Mouse (Mus musculus): Measurements from ENCODE around the gene Chia1.
"Not testable (repeated sequence)": the region's sequence is repeated elsewhere in the genome, so short reads cannot be mapped to it uniquely, and the experiment has no call there.

Chia1 gene

GRCm38 (mm10) chr3:106112929-106113328 lies at the start of gene Chia1:
TSS of gene Chia1 (plus strand) at chr3:106113229.
- DNase-seq (ENCODE audit: low spot score in 2 of 2) = no peak

GRCm38 (mm10) chr3:106067707-106068106 lies 45.3 kb upstream of the Chia1 start:
- DNase-seq (ENCODE audit: low spot score in 2 of 2) = peak in 1 of 2 experiments; percentile 18

- DNase-seq (ENCODE audit: low spot score in 2 of 2) = no peak
Measured at GRCm38 (mm10) chr3:106070994-106071393, 42.0 kb upstream of the Chia1 start.

GRCm38 (mm10) chr3:106074824-106075223 lies 38.2 kb upstream of the Chia1 start:
- no peak for DNase-seq (ENCODE audit: low spot score in 2 of 2)

- no peak for DNase-seq (ENCODE audit: low spot score in 2 of 2)
Measured at GRCm38 (mm10) chr3:106126999-106127398, 14.0 kb downstream of the Chia1 start.

GRCm38 (mm10) chr3:106128807-106129493 lies 15.9 kb downstream of the Chia1 start:
- DNase-seq (ENCODE audit: low spot score in 2 of 2) = no peak

GRCm38 (mm10) chr3:106131690-106132089 lies 18.7 kb downstream of the Chia1 start:
- no peak for DNase-seq (ENCODE audit: low spot score in 2 of 2)

GRCm38 (mm10) chr3:106144081-106144480 lies 31.1 kb downstream of the Chia1 start:
- no peak for DNase-seq (ENCODE audit: low spot score in 2 of 2)

DNA sequence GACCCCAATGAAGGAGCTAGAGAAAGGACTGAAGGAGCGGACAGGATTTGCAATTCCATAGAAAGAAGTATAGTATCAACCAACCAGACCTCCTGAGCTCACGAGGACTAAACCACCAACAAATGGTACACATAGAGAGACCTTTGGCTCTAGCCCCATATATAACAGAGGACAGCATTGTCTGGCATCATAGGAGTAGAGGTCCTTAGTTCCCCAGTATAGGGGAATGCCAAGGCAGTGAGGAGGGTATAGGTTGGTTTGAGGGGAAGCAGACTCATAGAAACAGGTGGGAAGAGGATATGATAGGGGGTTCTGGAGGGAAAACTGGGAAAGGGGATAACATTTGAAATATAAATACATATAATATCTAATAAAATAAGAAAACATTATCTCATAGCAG lies 41.4 kb downstream of the Chia1 start:
- no peak for DNase-seq (ENCODE audit: low spot score in 2 of 2)

DNA sequence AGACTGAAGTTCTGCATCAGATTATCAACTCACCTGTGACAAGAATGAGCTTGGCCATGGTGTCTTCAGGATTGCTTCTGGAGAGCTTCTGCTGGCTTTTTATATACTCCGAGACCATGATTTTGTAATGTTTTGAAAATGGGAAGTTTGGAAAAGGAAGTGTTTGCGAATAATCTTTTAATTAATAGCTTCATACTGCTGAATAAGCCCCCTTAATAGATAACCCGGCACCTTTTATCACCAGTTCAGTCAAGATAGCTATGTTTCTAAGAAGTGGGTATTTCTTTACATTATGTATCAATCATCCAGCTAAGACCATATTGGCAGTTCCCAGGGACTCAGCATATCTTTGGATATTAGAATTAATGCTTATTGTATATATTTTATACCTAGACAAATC lies 54.4 kb downstream of the Chia1 start, which contains the start of gene Chil3:
Chil3 (minus strand) TSS at position 101 of the 400 bp plus-strand sequence.
- no peak for DNase-seq (ENCODE audit: low spot score in 2 of 2)

DNA sequence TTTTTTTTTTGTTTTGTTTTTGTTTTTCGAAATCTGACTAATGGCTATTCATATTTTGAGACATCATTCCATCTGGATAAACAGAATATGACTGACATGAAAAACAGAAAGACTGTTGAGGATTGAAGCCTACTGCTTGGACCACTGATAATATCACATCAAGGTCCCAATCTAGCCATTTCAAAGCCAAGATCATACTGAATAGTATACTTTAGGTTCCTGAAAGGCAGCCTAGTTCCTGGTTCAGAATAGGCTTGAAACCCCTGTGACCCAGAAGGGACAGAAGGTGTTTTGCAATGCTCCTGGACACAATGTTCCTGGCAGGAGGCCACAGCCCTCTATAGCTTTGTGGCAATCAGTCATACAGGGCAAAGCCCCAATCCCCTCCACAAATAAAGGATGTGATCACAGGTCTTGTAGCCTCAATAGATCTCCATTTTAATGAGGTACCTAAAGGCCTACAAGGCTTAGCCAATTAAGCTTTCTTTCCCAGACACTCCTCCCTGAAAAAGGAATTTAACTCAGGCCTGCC lies 57.6 kb downstream of the Chia1 start:
- DNase-seq (ENCODE audit: low spot score in 2 of 2) = no peak

DNA sequence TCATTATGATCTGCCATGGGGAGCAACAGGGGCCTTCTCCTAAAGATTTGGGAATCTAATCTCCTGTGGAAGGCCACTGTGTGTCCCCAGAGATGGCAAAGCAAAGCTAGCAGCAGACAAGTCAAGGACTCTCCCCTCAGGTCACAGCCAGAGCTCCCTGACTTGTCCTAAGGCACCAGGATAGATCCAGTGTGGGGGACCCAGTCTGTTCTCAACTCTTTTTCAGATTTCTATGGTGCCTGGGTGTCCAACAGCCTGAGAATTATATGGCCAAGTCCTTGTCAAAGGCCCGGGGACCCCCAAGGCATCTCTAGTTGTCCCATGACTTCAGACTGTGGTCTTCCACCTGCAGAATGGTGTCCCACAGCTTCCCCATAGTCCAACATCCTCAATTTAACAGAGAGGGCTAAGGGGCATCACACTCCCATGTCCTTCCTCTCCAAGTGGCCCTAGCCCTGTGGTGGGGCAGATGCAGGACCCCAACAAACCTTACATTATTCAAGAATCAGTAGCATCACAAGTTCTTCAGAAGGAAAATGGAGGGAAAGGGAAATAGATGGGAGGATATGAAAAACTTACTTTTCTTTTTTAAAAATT lies 58.2 kb downstream of the Chia1 start:
- DNase-seq (ENCODE audit: low spot score in 2 of 2) = no peak

DNA sequence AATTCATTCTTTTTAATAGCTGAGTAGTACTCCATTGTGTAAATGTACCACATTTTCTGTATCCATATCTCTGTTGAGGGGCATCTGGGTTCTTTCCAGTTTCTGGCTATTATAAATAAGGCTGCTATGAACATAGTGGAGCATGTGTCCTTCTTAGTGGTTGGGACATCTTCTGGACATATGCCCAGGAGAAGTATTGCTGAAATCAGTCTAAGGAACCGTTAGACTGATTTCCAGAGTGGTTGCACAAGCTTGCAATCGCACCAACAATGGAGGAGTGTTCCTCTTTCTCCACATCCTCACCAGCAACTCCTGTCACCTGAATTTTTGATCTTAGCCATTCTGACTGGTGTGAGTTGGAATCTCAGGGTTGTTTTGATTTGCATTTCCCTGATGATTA lies 59.5 kb downstream of the Chia1 start:
- not testable (repeated sequence) for DNase-seq (ENCODE audit: low spot score in 2 of 2)

DNA sequence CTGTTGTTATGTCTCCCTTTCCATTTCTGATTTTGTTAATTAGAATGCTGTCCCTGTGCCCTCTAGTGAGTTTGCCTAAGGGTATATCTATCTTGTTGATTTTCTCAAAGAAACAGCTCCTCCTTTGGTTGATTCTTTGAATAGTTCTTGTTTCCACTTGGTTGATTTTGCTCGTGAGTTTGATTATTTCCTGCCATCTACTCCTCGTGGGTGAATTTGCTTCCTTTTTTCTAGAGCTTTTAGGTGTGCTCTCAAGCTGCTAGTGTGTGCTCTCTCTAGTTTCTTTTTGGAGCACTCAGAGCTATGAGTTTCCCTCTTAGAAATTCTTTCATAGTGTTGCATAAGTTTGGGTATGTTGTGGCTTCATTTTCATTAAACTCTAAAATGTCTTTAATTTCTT lies 61.9 kb downstream of the Chia1 start:
- not testable (repeated sequence) for DNase-seq (ENCODE audit: low spot score in 2 of 2)

DNA sequence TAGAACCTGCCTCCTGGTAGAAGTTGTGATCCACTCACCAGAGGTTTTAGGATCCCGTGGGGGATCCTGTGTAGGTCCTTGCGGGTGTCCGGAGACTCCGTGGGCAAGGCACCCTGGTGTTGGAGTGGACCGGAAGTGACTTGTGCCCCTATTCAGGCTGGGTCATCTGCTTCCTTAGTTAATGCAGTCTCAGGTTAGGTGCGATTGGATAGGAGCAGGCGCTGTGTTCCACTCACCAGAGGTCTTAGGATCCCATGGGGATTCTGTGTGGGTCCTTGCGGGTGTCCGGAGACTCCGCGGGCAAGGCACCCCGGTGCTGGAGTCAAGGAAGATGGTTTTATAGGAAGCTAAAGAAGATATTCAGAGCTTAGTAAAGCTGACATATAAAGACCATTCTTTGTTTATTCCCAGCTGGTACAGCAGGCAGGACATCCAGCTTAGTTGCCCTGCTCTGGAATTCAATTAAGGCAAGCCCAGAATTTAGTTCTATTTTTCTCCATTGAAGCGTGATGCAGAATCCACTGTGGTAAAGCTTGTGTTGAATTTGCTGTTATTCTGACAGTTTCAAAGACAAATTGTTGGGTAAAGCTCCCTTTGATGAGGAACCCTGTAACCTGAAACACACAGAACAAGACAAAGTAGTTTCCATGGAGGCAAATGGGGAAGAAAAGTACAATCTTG lies 64.6 kb downstream of the Chia1 start:
- no peak for DNase-seq (ENCODE audit: low spot score in 2 of 2)
